Mouse (Mus musculus): Measurements from ENCODE around the gene Pdcd11. TPM values are rescaled to one million over a fixed set of nuclear protein-coding genes. Genes with fewer than 3 reads are reported as not detected.

Gene Pdcd11
- polyA plus RNA-seq, 1 experiment, result 9.4 TPM

DNA sequence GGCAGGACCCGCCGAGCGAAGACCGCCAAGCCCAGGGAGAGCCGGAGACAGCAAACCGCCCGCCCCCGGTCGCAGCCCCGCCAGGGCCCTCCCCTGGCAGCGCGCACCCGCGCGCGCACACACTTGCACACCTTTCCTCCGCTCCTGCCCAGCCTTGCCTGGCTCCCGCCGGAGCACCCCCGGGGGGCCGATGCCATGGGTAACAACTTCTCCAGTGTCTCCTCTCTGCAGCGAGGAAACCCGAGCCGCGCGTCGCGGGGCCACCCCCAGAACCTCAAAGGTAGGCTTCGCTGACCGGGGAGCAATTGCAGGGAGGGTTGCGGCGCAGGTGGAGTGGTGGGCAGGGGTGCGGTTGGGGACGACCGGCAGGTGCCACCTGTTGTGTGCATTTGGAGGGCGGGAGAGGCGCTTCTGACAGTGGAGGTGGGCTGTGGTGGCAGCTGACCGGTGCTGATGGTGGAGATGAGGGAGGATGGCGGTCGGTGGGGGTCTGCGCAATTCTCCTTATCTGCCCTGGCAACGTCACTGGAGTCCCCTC is 88.8 kb downstream of the Pdcd11 start:
- peak overlapping the region; percentile 89 for H3K4me3 ChIP-seq (replicated peaks)
- peaks cover 16% of the 10 kb centered on the region for H3K9me3 ChIP-seq
- peaks cover 83% of the 10 kb centered on the region for H3K27me3 ChIP-seq (replicated peaks)
- H3K36me3 ChIP-seq (replicated peaks; ENCODE audit: low read length), result no peaks in the 10 kb centered on the region
- H3K4me1 ChIP-seq, result peaks cover 19% of the 10 kb centered on the region
- TF ChIP-seq FLI1 (IDR thresholded peaks at IDR 0.05; ENCODE audit: low read length), result no peak
- TF ChIP-seq GATA1 (IDR thresholded peaks at IDR 0.05; ENCODE audit: borderline replicate concordance, low read length), result no peak

- no peak for TF ChIP-seq GATA1 (IDR thresholded peaks at IDR 0.05; ENCODE audit: borderline replicate concordance, low read length)
- TF ChIP-seq FLI1 (IDR thresholded peaks at IDR 0.05; ENCODE audit: low read length), result no peak
- H3K9me3 ChIP-seq, result peaks cover 16% of the 10 kb centered on the region
- no peaks in the 10 kb centered on the region for H3K36me3 ChIP-seq (replicated peaks; ENCODE audit: low read length)
- H3K4me3 ChIP-seq (replicated peaks), result no peak overlapping the region
- H3K4me1 ChIP-seq, result peaks cover 19% of the 10 kb centered on the region
- peaks cover 85% of the 10 kb centered on the region for H3K27me3 ChIP-seq (replicated peaks)
These were observed 89.4 kb downstream of the Pdcd11 start for GRCm38 (mm10) chr19:47180011-47180410.

Other genes starting within 250 kb of the Pdcd11 start
- gene Ina, start 76.1 kb upstream of the Pdcd11 start, polyA plus RNA-seq (2012; ENCODE audit: insufficient read depth, low replicate concordance), result 0.13 TPM in 1 of 2 replicates, not detected in the other
- 2.1 and 11.7 TPM in 2 replicates for gene Nt5c2, start 75.6 kb upstream of the Pdcd11 start, polyA plus RNA-seq (2012; ENCODE audit: insufficient read depth, low replicate concordance)
- gene Pcgf6, start 39.9 kb upstream of the Pdcd11 start, polyA plus RNA-seq (2012; ENCODE audit: insufficient read depth, low replicate concordance), result 2.9 and 4.6 TPM in 2 replicates
- gene Taf5, start 23.0 kb upstream of the Pdcd11 start, polyA plus RNA-seq (2012; ENCODE audit: insufficient read depth, low replicate concordance), result 4.6 and 7.9 TPM in 2 replicates
- gene Usmg5, start 121 bp upstream of the Pdcd11 start, polyA plus RNA-seq (2012; ENCODE audit: insufficient read depth, low replicate concordance), result 34.9 TPM in 1 of 2 replicates, not detected in the other
- gene Calhm2, start 47.5 kb downstream of the Pdcd11 start, polyA plus RNA-seq (2012; ENCODE audit: insufficient read depth, low replicate concordance), result 3.1 and 3.2 TPM in 2 replicates
- not detected in 2 replicates for gene Calhm1, start 53.5 kb downstream of the Pdcd11 start, polyA plus RNA-seq (2012; ENCODE audit: insufficient read depth, low replicate concordance)
- not detected in 2 replicates for gene Calhm3, start 67.0 kb downstream of the Pdcd11 start, polyA plus RNA-seq (2012; ENCODE audit: insufficient read depth, low replicate concordance)
- 0.98 TPM in 1 of 2 replicates, not detected in the other for gene Neurl1a, start 88.1 kb downstream of the Pdcd11 start, polyA plus RNA-seq (2012; ENCODE audit: insufficient read depth, low replicate concordance)